Mouse (Mus musculus): ENCODE measurements at regions not wholly inside any gene's neighbourhood (a gene's known extent, or its start where the extent isn't known, plus 50 kb on each side); places are given as distances from the start of the nearest gene placed in this dataset.

- DNase-seq (ENCODE audit: low spot score in 2 of 2) = no peak
Measured at GRCm38 (mm10) chr12:56472856-56473647, 63.7 kb downstream of the Nkx2-1 start.

DNA sequence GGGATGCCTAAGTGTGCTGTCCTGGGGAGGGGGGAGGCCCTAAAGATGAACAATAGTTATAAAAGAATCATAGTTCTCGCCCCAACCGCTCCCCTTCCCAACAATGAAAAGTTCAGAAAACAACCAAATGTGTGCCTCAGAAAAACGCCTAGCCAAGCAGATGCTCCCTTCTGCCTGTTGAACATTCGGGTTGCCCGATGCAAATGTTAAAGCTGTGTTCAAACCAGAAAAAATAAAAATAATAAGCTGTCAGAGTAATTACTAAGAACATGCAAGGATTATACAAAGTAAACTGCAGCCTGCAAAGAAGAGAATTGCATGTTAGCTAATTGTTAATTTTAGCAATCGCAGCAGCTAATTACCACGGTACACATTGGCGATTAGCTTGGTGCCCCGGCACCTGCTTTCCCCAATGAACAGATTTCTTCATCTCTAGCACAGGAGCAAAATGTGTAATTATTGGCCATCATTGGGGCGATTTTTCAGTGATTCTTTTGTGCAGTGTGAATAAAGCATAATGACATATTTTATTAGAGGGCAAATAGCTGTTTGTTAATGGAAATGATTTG is 65.7 kb downstream of the Nkx2-1 start:
- DNase-seq (ENCODE audit: low spot score in 2 of 2) = no peak

GRCm38 (mm10) chr12:56459508-56460119 is 77.1 kb downstream of the Nkx2-1 start:
- DNase-seq (ENCODE audit: low spot score in 2 of 2) = no peak

DNA sequence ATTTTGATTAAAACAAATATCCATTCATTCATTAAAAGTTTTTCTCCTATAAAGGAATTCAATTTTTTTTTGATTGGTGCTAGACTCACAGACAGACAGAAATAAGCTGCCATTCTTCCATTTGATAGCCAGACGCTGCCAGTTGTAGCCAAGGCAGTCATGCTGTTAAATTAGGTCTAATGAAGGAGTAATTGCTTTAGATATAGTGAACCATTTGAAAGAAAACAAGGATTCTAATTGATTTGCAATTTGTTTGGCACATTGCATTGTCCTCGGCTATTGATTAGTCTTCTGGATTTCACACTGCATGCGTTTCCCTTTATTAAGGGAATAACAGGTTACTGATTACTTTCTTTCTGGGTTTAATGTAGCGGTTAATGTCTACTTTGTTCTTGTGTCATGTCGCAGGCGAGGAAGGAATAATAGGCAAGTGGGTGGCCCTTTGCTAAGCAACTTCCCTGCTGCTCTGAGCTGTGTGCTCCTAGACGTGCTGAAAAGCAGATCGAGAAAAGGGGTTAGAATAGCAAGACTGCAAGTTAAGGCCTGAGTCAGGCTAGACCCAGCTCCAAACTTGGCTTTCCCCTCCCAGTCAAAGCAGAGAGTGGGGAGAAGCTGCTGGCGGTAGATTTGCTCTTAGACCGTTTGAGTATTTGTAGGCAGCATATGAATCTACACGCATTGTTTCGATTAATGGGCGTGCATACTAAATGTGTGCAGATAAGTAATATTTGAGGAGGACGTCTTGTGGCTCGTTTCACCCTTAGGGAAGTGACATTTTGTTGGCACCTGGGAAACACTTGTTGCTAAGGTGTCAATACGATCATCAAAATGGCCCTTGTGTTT is 77.8 kb downstream of the Nkx2-1 start:
- DNase-seq (ENCODE audit: low spot score in 2 of 2) = no peak

GRCm38 (mm10) chr12:56457951-56458350 is 78.8 kb downstream of the Nkx2-1 start:
- no peak for DNase-seq (ENCODE audit: low spot score in 2 of 2)

- DNase-seq (ENCODE audit: low spot score in 2 of 2) = no peak
Measured at GRCm38 (mm10) chr12:56457356-56457755, 79.4 kb downstream of the Nkx2-1 start.

GRCm38 (mm10) chr12:56450261-56450660 is 86.4 kb downstream of the Nkx2-1 start:
- DNase-seq (ENCODE audit: low spot score in 2 of 2) = no peak

DNA sequence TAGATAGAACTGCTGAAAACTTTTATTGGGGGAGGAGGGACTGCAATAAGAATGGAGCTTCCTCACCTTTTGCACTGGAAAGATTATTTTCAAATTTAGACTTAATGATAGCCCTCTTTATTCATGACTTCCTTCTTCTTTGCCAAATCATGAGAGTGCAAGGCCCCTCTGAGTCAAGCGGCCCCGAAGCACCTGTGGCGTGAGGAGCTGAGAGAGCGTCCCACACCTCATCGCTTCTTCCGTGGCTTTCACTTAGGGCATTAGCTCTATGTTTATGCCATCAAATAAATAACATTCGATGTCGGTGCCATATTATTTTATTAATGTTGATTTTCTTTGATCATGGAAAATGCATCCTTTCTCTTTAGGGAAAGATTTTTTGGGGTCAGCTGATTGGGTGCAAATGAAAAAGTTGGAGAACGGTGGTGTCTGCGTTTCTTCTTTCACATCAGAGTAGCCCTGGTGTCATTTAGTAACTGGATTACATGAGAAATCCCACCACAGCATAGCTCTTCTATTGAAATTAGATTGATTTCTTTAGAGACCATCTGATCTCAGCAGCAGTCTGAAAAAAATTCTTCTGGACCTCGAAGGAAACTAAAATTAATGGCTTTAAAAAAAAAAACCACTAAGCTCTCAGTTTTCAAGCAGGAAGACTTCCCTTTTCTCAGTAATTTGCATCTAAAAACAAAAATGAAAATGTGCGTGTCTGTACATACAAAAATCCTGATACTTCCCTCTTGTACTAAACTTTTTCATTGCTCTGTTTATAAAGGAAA is 87.7 kb downstream of the Nkx2-1 start:
- no peak for DNase-seq (ENCODE audit: low spot score in 2 of 2)

DNA sequence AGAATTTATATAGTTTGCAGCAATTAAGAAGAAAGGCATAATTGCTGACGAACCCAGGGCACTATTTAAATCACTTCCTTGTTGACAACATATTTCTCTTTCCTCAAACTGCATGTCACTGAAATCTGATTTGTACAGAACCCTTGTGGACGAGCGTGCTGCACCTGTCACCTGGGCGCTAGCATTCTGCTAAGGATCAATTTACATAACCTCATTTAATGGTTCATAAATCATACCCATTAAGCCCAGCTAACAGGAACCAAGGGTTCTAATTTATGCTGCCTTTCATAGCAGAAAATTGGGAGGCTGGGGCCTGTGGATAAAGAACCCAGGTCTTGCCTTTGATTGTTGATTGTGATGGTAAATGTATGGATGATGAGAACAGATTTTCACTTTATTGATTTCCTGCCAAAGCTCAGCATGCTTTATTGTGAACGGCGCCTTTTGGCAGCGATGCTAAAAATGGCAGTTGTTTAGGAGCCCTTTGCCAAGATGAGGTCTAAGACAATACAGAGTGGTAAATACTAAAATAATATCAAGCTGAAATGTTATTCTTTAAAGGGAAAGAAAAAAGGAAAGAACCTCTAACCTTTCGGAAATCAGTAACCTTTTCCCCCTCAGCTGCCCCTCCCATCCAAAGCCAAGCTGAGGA is 95.4 kb downstream of the Nkx2-1 start:
- no peak for DNase-seq (ENCODE audit: low spot score in 2 of 2)

GRCm38 (mm10) chr12:56440068-56440847 is 94.6 kb upstream of the Mbip start:
- no peak for DNase-seq (ENCODE audit: low spot score in 2 of 2)

- no peak for DNase-seq (ENCODE audit: low spot score in 2 of 2)
Measured at GRCm38 (mm10) chr12:56438384-56438783, 92.7 kb upstream of the Mbip start.

GRCm38 (mm10) chr12:56437975-56438374 is 92.3 kb upstream of the Mbip start:
- DNase-seq (ENCODE audit: low spot score in 2 of 2) = no peak

DNA sequence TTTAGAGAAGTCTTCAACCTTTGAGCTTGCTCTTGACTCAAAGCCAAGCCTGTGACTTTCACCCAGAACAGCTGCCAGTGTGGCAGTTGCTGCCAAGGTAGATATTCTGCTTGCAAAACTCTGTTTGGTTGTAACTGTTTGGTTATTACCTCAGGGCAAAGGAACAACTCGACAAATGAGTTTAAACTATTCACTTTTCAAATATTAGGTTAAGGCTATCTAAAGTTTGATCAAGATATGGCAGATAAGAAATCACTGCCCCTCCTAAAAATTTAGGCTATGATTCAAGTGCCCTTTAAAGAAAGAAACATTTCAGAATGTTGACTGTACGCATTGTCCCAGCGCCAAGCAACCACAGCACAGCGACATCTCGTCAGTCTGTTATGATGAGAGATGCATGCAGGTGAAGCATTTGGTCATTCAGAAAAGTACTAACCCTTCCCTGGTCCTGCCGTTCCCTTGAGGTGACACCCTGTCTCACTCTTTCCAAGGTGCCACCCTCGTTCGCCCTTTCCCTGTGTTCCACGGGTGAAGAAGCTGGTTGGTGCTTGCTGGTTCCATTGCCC is 81.1 kb upstream of the Mbip start:
- no peak for DNase-seq (ENCODE audit: low spot score in 2 of 2)

DNA sequence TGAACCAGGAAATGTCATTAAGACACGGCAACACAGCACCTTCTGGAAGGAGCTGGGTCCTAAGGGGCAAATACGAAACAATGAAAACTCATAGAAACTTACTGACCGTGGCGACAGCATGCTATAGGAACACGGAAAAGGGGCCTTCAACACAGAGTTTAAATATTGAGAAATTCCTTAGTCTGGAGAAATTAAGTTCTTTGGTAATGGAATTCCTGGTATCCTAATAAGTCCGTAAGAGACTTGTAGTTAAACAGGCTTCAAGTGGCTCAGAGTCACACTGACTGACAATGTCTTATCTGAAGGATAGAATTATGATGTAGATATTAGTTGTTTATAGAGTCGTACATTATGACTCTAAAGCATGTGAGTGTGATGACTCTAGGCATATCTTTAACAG is 70.4 kb upstream of the Mbip start:
- no peak for DNase-seq (ENCODE audit: low spot score in 2 of 2)

DNA sequence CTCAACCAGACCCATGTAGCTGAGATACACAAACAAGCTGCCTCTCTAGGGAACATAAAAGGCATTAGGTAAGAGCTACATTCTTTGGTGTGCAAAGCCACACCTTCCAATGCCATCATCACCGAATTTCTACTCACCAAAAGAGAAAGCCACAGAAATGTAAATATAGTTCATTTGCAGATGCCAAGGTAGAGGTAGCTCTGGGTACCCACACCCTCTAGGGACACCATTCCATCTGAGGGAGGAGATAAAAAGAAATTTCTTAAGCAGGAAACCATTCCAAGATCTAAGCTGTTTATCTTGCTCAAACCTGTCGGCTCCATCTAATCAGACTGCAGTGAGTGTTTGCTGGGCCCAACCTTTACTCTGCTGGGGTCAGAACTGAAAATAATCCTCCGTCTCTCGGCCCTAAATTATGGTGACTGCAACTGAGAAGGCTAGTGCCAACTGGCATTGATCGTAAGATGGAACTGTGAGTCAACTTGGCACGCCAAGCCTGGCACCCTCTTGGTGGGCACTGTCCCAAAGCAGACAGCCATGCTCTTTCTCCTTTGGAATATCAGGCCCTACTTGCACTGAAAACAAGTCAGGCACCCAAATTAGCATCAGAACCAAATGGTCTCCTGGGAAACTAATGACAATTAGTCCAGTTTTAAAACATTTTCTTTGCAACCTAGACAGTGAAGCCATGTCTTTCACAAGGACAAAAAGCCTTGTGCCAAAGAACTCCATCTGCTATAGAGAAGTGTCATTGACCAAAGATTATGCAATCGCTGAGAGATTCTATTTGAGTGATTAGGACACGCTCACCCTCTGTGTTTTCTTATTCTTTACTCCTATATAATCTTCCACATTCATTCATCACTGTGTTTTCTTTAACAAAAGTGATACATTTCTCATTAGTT is 69.4 kb upstream of the Mbip start:
- DNase-seq (ENCODE audit: low spot score in 2 of 2) = no peak

DNA sequence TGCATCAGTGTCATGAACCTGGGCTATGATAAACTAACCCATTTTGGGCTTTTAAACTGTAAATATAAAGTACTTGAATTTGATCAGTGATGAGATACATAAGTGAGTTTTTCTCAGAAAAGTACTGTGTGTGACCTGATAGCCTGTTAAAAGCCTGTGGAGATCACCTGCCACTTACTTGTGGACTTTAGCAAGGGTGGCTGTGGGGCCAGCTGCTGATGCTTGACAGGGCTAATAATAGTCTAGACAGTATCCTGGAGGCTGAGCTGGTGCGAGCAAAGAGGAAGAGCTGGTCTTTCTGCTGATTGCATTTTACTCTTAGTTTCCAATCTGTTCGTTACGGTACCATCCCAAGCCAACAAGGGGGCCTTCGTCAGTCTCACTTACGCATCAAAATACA is 60.0 kb upstream of the Mbip start:
- DNase-seq (ENCODE audit: low spot score in 2 of 2) = no peak

- peak; percentile 26 to 37 for DNase-seq (ENCODE audit: low spot score in 2 of 2)
Measured at GRCm38 (mm10) chr12:56404833-56405232, 59.1 kb upstream of the Mbip start.

DNA sequence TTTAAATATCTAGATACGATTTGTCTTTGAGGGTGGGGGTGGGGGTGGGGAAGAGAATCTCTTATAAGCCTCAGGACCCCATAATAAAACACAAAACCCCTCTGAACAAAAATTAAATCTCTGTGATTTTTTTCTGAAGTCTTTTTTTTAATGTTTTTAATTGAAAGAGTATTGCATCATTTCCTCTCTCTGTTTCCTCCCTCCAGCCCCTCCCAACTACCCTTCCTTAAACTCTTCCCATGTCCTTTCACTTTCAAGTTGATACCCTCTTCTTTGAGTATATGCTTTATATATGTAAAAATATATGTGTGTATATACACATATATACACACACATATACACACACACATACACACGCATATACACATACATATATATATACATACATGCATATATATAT is 58.6 kb upstream of the Mbip start:
- no peak for DNase-seq (ENCODE audit: low spot score in 2 of 2)

DNA sequence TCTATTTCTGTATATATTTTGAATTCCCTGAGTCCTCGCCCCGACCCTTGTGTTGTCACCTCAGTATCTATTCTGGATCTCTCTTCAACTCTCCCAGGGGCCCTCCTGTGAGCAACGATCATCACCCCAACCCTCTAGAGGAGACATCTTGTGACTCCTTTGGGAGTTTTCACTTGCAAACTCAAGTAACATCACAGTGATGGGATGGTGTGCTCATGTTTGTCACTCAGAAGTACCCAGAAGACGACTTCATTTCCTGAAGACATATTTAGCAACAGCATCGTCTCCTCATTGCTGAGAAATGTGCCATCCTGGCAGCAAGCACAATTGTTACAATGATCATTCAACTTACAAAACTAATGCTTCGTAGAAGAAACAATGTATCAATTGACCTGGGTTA is 57.9 kb upstream of the Mbip start:
- DNase-seq (ENCODE audit: low spot score in 2 of 2) = no peak
